Mouse (Mus musculus): Measurements from ENCODE around the gene Prune1. TPM values are rescaled to one million over a fixed set of nuclear protein-coding genes. Genes with fewer than 3 reads are reported as not detected.

Gene Prune1
- polyA plus RNA-seq, 3 experiments from 2014 or later = 7.5 to 11.0 (median 8.8) TPM

DNA sequence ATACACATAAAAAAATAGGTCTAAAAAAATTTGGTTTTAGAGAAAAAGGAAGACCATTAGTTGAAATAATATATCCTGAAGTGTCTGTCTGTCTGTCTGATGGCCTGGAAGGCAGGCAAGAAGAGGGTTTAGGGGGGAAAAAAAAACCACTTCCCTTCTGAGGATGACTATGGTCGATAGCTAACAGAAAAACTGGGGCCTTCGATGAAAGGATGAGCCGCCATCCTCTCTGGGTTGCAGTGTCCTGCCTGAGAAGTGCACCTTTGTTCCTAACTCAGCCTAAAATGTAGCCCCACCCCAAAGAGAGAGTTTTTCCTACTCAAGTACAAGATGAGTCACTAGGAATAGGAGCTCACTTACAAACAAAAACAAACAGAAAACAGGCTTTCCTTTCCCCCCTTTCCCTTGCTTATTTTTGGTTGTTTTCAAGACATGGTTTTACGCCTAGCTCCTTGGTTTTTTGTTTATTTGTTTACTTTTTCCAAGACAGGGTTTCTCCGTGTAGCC is 5.4 kb downstream of the Prune1 start:
- no peak for ATAC-seq

DNA sequence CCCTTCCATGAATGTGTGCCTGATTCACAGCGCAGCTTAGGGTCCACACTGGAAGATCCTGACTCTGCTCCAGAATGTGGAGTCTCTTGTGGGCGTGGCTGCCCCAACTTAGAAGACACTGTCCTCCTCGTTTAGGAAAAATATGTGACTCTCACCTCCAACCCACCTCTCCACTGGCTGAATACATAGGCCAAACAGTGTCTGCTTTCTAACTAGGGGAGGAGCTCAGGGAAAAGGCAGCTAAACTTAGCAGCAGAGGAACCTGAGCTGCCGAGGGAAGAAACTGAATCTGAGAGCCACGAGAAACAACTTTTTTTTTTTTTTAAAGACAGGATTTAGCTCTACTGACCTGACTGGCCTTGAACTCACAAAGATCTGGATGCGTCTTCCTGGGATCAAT is 6.7 kb downstream of the Prune1 start:
- no peak for ATAC-seq

DNA sequence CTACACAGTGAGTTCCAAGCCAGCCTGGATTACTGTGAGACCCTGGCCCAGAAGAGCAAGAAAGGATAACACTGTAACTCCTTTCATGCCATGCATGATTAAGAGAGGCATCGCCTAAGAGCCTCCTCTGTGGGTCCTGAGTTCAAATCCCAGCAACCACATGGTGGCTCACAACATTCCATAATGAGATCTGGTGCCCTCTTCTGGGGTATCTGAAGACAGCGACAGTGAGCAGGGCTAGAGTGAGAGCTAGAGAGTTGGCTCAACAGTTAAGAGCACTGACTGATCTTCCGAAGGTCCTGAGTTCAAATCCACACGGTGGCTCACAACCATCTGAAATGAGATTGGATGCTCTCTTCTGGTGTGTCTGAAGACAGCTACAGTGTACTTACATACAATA is 7.4 kb downstream of the Prune1 start:
- ATAC-seq = no peak

DNA sequence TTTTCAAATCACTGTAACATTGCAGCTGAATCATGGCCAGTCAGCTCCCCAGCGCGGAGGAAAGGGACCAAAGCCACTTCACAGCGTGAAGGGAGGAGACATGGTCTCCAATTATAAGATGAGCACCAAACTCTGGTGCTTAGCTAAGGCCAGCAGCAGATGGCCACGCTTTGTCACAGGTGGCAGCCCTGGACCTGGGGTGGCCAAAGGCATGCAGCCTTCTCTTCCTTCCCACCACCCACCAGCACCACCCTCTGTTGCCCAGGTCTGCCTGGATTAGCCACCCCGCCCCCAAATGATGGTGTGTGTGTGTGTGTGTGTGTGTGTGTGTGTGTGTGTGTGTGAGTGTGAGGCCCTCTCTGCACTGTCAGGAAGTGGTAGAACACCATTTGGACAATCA is 8.4 kb downstream of the Prune1 start:
- no peak for ATAC-seq

DNA sequence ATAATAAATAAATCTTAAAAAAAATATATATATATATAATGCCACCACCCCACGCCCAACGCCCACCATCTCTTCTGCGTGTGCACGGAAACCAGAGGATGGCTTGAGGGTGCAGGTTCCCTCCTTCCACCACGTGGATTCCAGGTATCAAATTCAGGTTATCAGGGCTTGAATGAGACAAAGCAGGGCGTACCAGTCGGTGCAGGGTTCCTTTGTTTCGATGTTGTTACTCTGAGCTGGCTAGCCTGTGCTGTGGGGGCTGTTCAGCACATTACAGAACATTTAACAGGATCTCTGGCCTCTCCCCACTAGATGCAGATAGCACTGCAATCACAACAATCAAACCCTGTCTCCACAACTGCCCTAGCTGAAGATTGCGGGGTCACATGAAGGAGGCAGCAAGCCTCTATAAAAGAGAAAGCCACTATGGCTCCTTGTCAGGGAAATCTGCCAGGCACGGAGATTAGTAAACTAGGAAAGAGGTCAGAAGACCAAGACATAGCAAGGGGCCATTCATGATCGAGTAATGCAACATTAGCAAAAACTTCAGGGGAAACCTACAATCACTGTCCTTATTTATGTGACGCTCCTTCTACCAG is 11.0 kb downstream of the Prune1 start:
- ATAC-seq = no peak

DNA sequence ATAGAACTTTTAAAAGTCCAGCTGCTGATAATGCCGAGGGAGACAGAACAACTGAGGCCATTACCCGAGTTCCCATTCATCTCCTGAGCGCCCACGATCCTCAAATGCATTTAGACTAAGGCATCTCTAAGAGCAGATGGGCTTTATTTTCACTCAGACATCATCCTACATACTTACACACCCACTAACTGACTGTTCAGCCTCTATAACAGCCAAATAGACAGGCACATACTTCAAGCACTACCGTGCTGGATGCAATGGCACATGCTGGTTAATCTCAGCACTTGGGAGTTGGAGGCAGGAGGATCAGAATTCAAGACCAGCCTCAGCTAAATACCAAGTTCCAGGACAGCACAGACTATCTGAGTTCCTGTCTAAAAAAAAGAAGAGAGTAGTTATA is 12.1 kb downstream of the Prune1 start:
- no peak for ATAC-seq

DNA sequence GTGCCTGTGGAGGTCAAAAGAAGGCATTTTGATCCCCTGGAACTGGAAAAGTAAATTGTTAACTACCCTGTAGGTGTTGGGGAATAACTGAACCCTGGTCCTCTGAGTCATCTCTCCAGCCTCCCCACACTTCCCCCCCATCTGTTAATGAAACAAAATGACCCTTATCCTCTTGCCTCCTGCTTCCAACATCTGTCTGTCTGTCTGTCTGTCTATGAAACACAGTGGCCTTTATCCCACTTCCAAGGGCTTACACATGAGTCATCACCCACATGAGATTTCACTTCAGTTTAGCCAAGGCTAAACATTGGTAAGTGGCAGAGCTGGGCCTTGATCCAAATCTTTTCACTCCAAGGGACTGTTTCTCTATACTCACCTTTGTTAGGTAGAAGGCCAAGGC is 14.0 kb downstream of the Prune1 start:
- no peak for ATAC-seq

DNA sequence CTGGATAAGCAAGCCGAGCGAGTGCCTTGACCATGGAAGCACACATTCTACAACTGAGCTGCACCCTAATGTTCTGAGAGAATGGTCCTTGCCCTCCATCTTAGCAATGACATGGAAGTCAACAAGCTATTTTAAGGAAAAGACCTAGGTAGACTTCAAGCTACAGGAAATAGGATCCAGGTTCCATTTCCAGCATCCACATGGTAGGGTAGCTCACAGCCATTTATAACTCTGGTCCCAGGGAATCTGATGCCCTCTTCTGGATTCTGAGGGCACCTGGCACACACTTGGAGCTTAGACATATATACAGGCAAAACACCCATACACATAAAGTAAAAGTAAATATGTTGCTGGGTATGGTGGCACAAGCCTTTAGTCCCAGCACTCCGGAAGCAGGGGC is 15.8 kb downstream of the Prune1 start:
- ATAC-seq = no peak

DNA sequence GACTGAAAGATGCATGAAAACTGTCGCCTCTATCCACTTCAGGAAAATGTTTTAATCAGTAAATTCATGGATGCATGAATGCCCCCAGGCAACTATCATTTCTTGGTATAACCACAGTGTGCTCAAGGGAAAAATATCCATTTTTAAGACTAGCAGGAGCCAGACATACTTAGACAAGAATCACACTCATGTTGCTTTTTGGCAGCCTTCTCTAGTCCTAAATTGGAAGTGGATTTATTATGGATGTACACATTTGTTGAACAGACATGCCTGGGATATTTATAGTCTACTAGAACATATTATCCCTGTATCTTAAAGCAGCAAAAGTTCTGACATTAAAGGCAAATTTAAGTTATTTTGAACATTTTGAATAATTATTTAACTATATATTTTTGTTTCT is 17.2 kb downstream of the Prune1 start:
- no peak for ATAC-seq

DNA sequence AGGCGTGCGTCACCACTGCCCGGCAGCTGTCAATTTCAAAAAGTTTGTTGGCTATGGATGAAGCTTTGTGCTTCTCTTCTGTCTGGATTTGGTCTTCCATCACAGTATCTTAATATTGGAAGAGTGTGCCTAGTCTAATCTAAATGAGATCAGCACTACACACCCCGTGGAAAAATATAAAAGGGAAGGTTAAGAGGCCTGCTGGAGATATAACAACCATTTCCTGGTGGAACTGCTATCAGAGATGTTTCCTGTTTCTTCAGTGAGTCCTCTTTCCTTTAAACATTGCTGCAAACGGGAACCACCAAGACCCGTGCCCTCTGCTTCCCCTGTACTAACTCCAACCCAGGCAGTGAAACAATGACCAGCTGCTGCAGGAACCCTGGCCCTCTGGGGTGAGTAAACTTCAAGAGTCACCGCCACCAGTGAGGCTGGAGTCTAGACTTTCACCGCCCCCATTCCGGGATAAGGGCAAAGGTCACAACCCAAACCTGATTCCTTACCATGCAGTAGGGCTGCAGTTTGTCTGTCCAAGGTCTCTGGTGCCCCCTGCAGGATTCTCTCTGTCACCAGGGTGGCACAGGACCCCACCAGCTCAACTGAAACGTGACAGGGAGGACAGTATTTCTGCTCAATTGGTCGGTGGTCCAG is 18.7 kb downstream of the Prune1 start:
- peak; percentile 78 for ATAC-seq

DNA sequence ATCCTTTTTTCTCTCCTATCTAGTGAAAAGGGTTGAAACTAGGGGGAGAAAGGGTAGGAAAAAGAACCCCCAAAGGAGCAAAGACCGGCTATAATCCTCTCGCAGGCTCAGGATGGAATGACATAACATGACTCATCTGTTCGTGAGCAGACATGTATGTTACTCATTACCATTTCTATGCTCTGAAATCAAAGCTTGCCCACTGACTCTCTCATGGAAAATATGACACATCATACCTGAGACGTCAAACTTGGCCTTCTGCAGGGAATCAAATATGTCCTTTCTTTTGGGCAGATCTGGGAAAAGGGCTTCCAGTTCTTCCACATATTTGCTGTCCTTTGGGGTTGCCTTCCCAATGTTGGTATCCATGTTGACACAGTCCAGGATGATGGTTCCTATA is 19.9 kb downstream of the Prune1 start:
- no peak for ATAC-seq

DNA sequence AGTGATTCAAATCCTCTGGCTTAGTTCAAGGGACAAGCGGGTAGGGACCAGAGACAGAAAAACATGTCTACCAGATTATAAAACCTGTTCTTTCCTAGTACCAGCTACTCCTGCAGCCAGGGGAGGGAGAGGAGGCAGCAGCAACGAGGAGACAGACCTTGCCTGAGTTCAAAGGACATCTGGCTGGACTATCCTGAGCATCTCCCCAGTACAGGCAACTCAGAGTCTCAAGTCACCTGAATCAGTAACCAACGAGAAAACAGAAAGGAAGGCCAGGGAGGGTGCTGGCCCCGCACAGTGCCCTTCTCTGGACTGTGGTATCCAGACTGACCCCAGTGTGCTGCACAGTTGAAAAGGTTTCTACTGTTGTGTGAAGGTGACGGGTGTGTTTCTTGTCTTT is 24.9 kb downstream of the Prune1 start:
- ATAC-seq = no peak

DNA sequence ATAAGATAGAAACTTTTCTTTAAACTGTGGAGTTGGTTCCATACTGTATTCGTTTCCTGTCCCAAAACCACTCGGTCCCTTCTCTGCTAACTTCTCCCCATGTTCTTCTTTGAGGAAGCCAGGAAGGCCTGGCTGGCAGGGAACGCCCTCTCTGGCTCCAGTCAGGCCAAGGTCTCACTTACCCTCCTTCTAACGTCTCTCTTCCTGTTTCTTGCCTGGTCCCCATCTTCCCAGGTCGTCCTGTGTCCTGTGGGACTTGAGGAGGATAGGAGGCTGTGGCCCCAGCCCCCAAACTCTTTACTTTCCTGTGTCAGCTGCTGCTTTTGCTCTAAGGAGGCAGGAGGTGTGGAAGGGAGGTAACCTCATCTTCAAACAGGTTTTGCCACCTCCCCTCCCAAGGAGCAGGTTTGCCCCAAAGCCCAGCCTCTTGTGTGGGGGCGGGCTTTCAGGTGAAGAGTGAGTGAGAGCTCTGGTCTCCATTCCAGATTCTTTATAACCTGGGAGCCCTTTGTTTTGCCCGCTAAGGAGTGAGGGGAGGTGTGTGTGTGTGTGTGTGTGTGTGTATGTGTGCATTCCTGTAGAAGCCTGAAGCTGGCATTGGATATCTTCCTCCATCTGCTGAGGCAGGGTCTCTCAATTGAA is 31.0 kb downstream of the Prune1 start, which contains the start of gene Bnipl:
Gene Bnipl, minus strand, starts transcription at position 411 of the 642 bp plus-strand sequence.
- ATAC-seq = no peak

DNA sequence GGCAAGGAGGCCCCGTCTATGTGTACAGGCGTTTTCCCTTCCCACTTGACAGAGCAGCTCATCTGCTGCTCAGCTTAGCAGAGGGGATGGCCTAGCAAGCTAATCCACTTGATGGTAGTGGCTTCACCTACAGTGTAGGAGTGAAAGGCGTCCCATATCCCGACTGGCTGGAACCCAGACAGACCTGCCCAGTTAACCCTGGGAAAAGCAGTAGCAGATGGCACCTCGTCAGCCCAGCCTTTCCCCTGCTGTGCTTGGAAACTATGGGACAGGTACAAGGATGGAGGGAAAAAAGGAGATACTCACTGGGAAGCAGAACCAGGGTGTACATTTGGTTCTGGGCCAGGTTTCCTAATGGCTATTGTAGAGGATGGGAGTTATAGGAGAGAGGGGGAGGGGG is 31.5 kb downstream of the Prune1 start:
- no peak for ATAC-seq

DNA sequence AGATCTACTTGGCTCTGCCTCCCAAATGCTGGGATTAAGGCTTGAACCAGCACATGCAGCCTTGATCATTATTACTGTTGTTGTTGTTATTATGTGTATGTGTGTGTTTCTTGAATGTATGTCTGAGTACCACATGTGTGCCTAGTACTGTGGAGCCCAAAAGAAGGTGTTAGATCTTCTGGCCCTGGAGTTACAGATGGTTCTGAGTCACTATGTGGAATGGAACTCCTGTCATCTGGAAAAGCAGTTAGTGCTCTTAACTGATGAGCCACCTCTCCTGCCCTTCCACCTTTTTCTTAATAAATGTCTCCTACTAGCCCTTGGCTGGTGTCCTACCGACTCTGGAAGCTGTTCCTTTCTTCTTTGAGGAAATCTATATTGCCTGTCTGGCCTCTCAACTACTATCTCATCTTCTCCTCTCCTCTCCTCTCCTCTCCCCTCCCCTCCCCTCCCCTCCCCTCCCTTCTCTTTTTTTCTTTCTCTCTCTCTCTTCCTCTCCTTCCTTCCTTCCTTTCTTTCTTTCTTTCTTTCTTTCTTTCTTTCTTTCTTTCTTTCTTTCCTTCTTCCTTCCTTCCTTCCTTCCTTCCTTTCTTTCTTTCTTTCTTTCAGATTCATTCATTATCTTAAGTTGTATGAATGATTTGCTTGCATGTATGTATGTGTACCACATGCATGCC is 34.1 kb downstream of the Prune1 start:
- ATAC-seq = no peak

DNA sequence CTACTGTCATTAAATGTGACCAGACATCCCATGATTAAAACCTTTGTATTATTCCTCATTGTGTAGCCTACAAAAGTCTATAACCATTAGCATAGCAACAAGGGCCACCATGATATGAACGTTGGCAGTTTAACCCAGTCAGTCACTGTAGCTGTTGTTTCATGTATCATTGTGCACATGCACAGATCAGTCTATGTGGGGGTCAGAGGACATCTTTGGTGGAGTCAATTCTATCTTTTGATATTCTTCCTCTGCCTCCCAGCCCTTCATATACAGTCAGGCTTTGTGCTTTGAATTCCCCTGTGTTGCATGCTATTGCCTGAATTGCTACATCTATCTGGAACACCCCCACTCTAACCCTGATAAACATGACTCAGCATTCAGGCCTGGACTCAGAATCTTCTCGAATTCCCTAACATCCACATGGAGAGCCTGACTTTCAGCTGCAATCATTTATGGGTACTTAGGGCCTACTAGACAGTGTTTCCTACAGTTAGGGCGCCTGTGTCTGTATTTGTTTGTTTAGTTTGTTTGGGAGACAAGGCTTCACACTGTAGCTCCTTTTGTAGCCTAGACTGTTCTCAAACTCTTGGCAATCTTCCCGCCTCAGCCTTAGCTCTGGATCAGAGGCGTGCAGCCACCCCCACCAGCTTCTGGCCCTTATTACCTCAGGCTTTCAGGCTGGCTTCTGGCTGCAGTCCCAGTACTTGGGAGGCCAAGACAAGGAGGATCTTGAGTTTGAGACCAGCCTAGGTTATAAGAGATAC is 35.2 kb downstream of the Prune1 start:
- no peak for ATAC-seq

DNA sequence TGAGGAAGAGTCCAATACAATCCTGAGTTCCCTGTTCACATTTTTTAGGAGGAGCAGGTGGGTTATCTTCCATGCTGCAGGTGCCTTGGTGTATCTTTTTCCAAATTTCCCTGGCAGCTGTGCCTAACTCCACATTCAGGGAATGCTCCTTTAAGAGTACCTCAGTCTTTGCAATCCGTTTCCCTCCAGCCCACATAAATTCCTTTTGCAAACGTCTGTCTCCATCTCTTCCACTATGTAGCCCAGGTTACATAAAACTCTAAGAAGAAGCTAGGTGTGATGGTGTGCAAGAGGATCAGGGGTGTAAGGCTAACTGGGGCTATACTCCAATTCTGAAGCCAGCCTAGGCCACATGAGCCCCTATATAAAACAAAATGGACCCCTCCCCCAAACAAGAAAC is 38.8 kb downstream of the Prune1 start:
- no peak for ATAC-seq

DNA sequence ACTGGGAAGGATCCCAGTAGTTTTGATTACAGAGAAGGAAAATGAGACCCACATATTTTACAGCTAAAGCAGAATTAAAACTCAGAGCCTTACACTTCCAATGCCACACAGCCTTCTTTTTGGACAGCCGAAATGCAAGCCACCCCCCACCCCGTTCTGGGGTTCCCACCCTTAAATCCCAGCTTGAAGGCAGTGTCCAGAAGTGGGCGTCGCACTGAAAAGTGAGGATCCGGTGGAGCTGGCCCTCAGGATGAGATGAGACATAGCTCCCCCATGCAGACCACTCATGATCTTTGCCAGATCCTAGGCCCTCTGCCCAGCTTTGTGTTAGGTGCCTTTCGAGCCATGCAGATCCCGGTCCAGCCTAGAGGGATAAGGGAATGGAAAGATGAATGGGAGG is 40.4 kb downstream of the Prune1 start, which contains the start of gene Gm128:
Gene Gm128, minus strand, starts transcription at position 101 of the 400 bp plus-strand sequence.
- ATAC-seq = no peak

DNA sequence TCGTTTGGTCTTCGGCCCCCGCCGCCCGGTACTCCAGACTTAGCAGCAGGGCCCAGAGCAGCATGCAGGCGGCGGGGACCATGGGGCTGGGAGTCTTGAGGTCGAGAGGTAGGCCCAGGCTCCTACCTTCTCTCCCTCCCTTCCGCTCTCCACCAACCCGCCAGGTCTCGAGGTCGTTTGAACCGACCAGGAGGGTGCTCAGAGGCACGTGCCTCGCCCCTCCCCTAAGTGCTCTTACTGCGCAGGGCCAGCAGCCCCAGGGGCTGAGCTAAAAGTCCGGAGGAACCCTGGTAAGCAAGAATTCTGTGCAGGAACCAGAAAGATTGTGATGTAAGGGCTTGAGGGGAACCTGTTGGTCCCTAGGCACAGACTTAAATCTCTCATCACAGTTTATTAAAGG is 41.0 kb downstream of the Prune1 start:
- ATAC-seq = no peak

DNA sequence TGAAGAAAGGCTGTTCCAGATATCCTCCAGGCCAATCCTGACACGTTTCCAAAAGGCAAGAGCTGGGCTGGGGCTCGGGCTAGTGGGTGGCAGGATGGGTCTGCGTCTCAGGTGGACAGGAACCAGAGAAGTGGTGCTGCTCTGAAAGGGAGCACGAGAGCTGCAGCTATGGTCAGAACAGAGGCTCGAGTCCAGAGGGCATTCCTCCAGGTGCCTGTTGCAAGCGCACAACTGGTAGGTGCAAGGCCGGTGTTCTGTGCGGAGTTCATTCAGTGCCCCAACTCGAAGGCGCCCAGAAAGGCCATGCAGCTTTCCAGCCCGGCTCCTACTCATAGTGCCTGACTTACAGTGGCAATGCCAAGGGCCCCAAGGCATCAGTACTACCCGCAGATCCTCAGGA is 41.9 kb downstream of the Prune1 start:
- ATAC-seq = no peak

DNA sequence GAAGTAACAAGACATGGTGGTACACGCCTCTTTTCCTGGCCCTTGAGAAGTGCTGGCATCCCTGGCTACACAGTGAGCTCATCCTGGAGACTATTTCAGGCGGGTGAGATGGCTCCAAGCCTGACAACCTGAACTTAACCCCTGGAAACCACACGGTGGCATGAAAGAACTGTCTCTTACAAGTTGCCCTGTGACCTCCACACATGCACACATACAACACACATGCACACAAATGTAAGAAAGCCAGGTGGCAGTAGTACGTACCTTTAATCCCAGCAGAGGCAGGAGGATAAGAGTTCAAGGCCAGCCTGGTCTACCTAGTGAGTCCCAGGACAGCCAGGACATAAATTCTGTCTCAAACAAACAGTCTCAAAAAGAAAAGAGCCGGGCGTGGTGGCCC is 42.9 kb downstream of the Prune1 start:
- ATAC-seq = peak; percentile 43

DNA sequence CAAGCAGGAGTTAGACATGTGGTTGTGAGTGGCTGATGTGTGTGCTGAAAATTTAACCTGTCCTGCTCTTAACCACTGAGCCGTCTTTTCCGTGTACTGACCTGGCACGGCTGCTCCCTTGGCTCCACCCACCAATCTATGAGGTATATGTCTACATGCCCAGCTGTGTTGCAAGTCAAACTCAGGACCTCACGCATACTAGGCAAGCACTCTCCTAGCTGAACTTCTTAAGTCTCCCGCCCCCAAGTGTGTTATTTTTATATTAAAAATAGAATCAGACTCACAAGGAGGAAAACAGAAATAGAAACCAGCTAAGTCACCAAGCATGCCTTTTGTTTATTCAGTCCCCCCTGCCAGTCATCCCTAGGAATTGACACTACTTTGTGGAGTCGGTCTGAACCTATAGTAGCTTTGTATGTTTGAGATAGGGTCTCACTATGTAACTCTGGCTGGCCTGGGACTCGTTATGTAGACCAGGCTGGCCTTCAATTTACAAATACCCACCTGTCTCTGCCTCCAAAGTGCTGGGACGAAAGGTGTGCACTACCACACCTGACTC is 44.3 kb downstream of the Prune1 start:
- no peak for ATAC-seq

Data from inflammation-experienced regulatory T-cells, adult 6 months (primary cell).